Mouse (Mus musculus): ENCODE measurements around the gene Dhrs3.

Dhrs3 gene

GRCm38 (mm10) chr4:144939847-144940411 lies 47.3 kb downstream of the Dhrs3 start:
- DNase-seq (ENCODE audit: low spot score): no peak

- DNase-seq (ENCODE audit: low spot score): no peak
These were observed 48.3 kb downstream of the Dhrs3 start for GRCm38 (mm10) chr4:144940796-144941462.

- DNase-seq (ENCODE audit: low spot score): no peak
These were observed 49.8 kb downstream of the Dhrs3 start for GRCm38 (mm10) chr4:144942433-144942832.

GRCm38 (mm10) chr4:144943273-144943672 lies 50.6 kb downstream of the Dhrs3 start:
- DNase-seq (ENCODE audit: low spot score): no peak

GRCm38 (mm10) chr4:144947738-144948390 lies 55.2 kb downstream of the Dhrs3 start:
- peak; percentile 89 for DNase-seq (ENCODE audit: low spot score)

GRCm38 (mm10) chr4:144949441-144950326 lies 57.1 kb downstream of the Dhrs3 start:
- DNase-seq (ENCODE audit: low spot score): peak; percentile 60

GRCm38 (mm10) chr4:144950327-144950711 lies 57.7 kb downstream of the Dhrs3 start:
- no peak for DNase-seq (ENCODE audit: low spot score)

- DNase-seq (ENCODE audit: low spot score): no peak
These were observed 58.3 kb downstream of the Dhrs3 start for GRCm38 (mm10) chr4:144950883-144951282.

GRCm38 (mm10) chr4:144951859-144952258 lies 59.2 kb downstream of the Dhrs3 start:
- no peak for DNase-seq (ENCODE audit: low spot score)

GRCm38 (mm10) chr4:144953421-144953820 lies 60.8 kb downstream of the Dhrs3 start:
- no peak for DNase-seq (ENCODE audit: low spot score)

GRCm38 (mm10) chr4:144955863-144956262 lies 63.2 kb downstream of the Dhrs3 start:
- DNase-seq (ENCODE audit: low spot score): no peak

- no peak for DNase-seq (ENCODE audit: low spot score)
These were observed 63.7 kb downstream of the Dhrs3 start for GRCm38 (mm10) chr4:144956293-144956692.

- no peak for DNase-seq (ENCODE audit: low spot score)
These were observed 64.6 kb downstream of the Dhrs3 start for GRCm38 (mm10) chr4:144957186-144957585.

- DNase-seq (ENCODE audit: low spot score): no peak
These were observed 65.1 kb downstream of the Dhrs3 start for GRCm38 (mm10) chr4:144957721-144958120.

GRCm38 (mm10) chr4:144960188-144960904 lies 67.7 kb downstream of the Dhrs3 start:
- peak; percentile 73 for DNase-seq (ENCODE audit: low spot score)

- DNase-seq (ENCODE audit: low spot score): no peak
These were observed 68.6 kb downstream of the Dhrs3 start for GRCm38 (mm10) chr4:144961232-144961631.

- DNase-seq (ENCODE audit: low spot score): no peak
These were observed 69.1 kb downstream of the Dhrs3 start for GRCm38 (mm10) chr4:144961696-144962095.

GRCm38 (mm10) chr4:144965255-144965654 lies 72.6 kb downstream of the Dhrs3 start:
- no peak for DNase-seq (ENCODE audit: low spot score)

- no peak for DNase-seq (ENCODE audit: low spot score)
These were observed 75.7 kb downstream of the Dhrs3 start for GRCm38 (mm10) chr4:144968371-144968770.

GRCm38 (mm10) chr4:144969030-144969429 lies 76.4 kb downstream of the Dhrs3 start:
- no peak for DNase-seq (ENCODE audit: low spot score)

- no peak for DNase-seq (ENCODE audit: low spot score)
These were observed 78.4 kb downstream of the Dhrs3 start for GRCm38 (mm10) chr4:144971048-144971447.
